Mouse (Mus musculus) E14TG2a.4 (cell line): ENCODE data around the gene Tlr13.

Source experiments
- CTCF ChIP-seq: conservative IDR thresholded peaks from 2 replicates; pipeline ENCODE4 v1.5.1; 2014; ENCODE audit warnings: low read length
- NANOG ChIP-seq: IDR thresholded peaks from 2 replicates; pipeline ENCODE4 v1.6.1; 2014; ENCODE audit warnings: borderline replicate concordance, low read length, mixed read lengths

GRCm38 (mm10) chrX:106163995-106164394 lies 21.0 kb downstream of the Tlr13 start:
- TF ChIP-seq CTCF (no peak), NANOG (no peak)
